Mouse (Mus musculus): ENCODE results near the gene Rsbn1l.

Gene Rsbn1l

GRCm38 (mm10) chr5:20897446-20898167, 58.6 kb downstream of the Rsbn1l start:
- no peak for DNase-seq

GRCm38 (mm10) chr5:20884036-20884620, 72.1 kb downstream of the Rsbn1l start:
- DNase-seq: no peak

- DNase-seq: peak; percentile 99
These were observed 74.0 kb downstream of the Rsbn1l start, which contains the start of the genes Phtf2 and Tmem60 for GRCm38 (mm10) chr5:20881915-20882800. Phtf2 (minus strand) TSS chr5:20882124. Tmem60 (plus strand) TSS chr5:20882191.

- peak; percentile 46 to 49 for DNase-seq
These were observed 75.1 kb downstream of the Rsbn1l start for GRCm38 (mm10) chr5:20880797-20881775.

GRCm38 (mm10) chr5:20880386-20880785, 75.8 kb downstream of the Rsbn1l start:
- no peak for DNase-seq

GRCm38 (mm10) chr5:20876934-20877426, 79.2 kb downstream of the Rsbn1l start:
- no peak for DNase-seq

- no peak for DNase-seq
These were observed 83.1 kb downstream of the Rsbn1l start for GRCm38 (mm10) chr5:20873146-20873545.

GRCm38 (mm10) chr5:20865193-20865755, 90.9 kb downstream of the Rsbn1l start:
- DNase-seq: no peak

GRCm38 (mm10) chr5:20864216-20864969, 91.8 kb downstream of the Rsbn1l start:
- no peak for DNase-seq

GRCm38 (mm10) chr5:20861901-20862300, 94.3 kb downstream of the Rsbn1l start:
- DNase-seq: no peak

- no peak for DNase-seq
These were observed 95.6 kb downstream of the Rsbn1l start for GRCm38 (mm10) chr5:20860565-20860964.

GRCm38 (mm10) chr5:20858404-20858803, 97.8 kb downstream of the Rsbn1l start:
- DNase-seq: no peak

- DNase-seq: no peak
These were observed 101.1 kb downstream of the Rsbn1l start for GRCm38 (mm10) chr5:20855066-20855465.

- DNase-seq: no peak
These were observed 109.2 kb downstream of the Rsbn1l start for GRCm38 (mm10) chr5:20847010-20847409.

- no peak for DNase-seq
These were observed 112.4 kb downstream of the Rsbn1l start for GRCm38 (mm10) chr5:20843816-20844215.

- no peak for DNase-seq
These were observed 112.8 kb downstream of the Rsbn1l start for GRCm38 (mm10) chr5:20843405-20843804.

Measured in lung, adult 18-20 months (tissue).